Mouse (Mus musculus): Measurements from ENCODE around the gene Sh3bgrl. TPM values are rescaled to one million over a fixed set of nuclear protein-coding genes. Genes with fewer than 3 reads are reported as not detected.

The Sh3bgrl gene
- total RNA-seq, 2 experiments from 2014 or later = 52.2 to 56.9 TPM

GRCm38 (mm10) chrX:109136306-109136705, 41.1 kb downstream of the Sh3bgrl start:
- TF ChIP-seq CTCF (IDR thresholded peaks at IDR 0.05) = no peak
- intact Hi-C loops (cut with DNase I) = no loop called here
- Histone ChIP-seq H3K27ac (no peak overlapping the region), H3K4me3 (no peak overlapping the region)
- no peak for DNase-seq (ENCODE audit: extremely low spot score in 1 of 2, low spot score in 2 of 2)

GRCm38 (mm10) chrX:109136820-109137219, 41.7 kb downstream of the Sh3bgrl start:
- no peak overlapping the region for H3K27ac ChIP-seq
- intact Hi-C loops (cut with DNase I) = no loop called here
- no peak for DNase-seq (ENCODE audit: extremely low spot score in 1 of 2, low spot score in 2 of 2)
- TF ChIP-seq CTCF (IDR thresholded peaks at IDR 0.05) = no peak
- no peak overlapping the region for H3K4me3 ChIP-seq

- H3K27ac ChIP-seq = no peak overlapping the region
- DNase-seq (ENCODE audit: extremely low spot score in 1 of 2, low spot score in 2 of 2) = no peak
- intact Hi-C loops (cut with DNase I) = no loop called here
- no peak overlapping the region for H3K4me3 ChIP-seq
- TF ChIP-seq CTCF (IDR thresholded peaks at IDR 0.05) = no peak
These were observed 42.1 kb downstream of the Sh3bgrl start for GRCm38 (mm10) chrX:109137295-109137694.

DNA sequence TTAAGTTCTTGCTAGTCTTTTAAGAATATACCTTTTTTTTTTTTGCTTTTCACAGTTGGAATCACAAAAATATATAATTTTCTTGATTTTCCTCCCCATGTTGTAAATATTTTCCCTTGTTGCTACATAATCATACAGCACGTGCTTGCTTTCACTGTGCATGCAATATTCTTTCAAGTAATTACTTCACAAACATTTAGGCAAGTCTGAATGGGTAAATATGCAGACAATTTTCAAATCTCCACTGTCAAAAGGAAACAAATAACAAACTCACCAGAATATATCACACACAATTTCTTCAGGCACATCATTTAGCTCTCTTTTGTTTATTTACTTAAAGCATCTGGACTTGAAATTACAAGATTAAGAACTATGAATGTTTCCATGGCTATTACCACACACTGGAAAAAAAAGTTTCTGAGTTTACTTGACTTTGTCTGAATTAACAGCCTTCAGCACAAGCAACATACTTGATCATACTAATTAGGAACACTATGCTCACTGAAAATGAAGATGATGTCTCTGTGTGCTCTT, 46.2 kb downstream of the Sh3bgrl start:
- no peak for TF ChIP-seq CTCF (IDR thresholded peaks at IDR 0.05)
- intact Hi-C loops (cut with DNase I) = no loop called here
- Histone ChIP-seq H3K27ac (no peak overlapping the region), H3K4me3 (no peak overlapping the region)
- DNase-seq (ENCODE audit: extremely low spot score in 1 of 2, low spot score in 2 of 2) = no peak

DNA sequence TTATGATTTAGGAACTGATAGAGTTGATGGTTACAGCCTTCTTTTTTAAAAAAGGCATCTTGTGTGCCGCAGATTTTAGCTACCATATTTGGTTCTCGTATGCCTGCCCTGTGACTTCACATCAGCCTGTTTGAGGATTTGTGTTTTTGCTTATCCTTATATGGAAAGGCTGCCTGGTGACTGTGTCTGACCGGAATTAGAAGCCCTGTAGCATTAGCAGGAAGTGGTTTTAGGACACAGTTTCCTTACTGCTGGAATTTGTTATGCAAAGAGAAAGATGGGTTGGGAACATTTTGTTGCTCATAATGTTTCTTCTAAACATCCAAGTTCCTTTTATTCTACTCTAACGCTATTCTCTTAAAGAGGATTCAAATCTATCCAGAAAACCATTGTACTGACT, 47.1 kb downstream of the Sh3bgrl start:
- intact Hi-C loops (cut with DNase I) = no loop called here
- TF ChIP-seq CTCF (IDR thresholded peaks at IDR 0.05) = no peak
- no peak for DNase-seq (ENCODE audit: extremely low spot score in 1 of 2, low spot score in 2 of 2)
- Histone ChIP-seq H3K4me3 (no peak overlapping the region), H3K27ac (no peak overlapping the region; the same call in 1 of the 2 replicates)

- DNase-seq (ENCODE audit: extremely low spot score in 1 of 2, low spot score in 2 of 2) = no peak
- intact Hi-C loops (cut with DNase I) = no loop called here
- Histone ChIP-seq H3K27ac (no peak overlapping the region), H3K4me3 (no peak overlapping the region)
- no peak for TF ChIP-seq CTCF (IDR thresholded peaks at IDR 0.05)
These were observed 50.6 kb downstream of the Sh3bgrl start for GRCm38 (mm10) chrX:109145779-109146178.

DNA sequence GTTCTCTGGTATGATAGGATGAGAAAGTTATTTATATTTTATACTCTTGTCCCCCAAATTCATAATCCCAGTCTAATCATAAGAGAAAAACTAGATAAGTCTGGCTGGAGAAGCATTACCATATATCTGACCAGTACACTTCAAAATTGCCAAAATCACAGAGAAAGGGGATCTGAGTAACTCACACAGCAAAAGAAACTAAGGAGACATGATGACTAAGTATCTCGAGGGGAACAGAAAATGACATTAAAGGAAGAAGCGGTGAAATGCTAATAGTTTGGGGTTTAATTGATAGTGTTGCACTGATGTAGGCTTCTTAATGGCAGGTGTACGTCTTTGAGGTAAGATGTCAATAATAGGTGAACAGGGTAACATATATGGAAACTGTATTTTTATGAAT, 51.9 kb downstream of the Sh3bgrl start:
- H3K4me3 ChIP-seq = no peak overlapping the region
- no peak for DNase-seq (ENCODE audit: extremely low spot score in 1 of 2, low spot score in 2 of 2)
- H3K27ac ChIP-seq = no peak overlapping the region
- no peak for TF ChIP-seq CTCF (IDR thresholded peaks at IDR 0.05)
- intact Hi-C loops (cut with DNase I) = no loop called here

DNA sequence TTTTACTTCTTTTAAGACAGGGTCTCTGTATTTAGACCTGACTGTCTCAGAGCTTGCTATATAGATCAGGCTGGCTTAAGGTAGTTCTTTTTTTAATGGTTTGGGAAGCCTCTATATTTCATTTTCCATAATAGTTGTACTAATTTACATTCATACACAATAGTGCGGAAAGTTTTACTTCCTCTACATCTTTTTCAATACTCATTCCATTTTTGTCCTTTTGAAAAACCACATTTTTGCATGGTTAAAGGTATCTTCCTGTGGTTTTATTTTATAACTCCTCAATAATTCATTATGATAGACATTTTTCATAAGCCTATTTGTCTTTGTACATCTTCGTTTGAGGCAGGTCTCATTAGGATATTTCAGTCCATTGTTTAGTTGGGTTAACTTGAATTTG, 56.1 kb downstream of the Sh3bgrl start:
- TF ChIP-seq CTCF (IDR thresholded peaks at IDR 0.05) = no peak
- intact Hi-C loops (cut with DNase I) = no loop called here
- Histone ChIP-seq H3K4me3 (no peak overlapping the region), H3K27ac (no peak overlapping the region)
- no peak for DNase-seq (ENCODE audit: extremely low spot score in 1 of 2, low spot score in 2 of 2)

GRCm38 (mm10) chrX:109160326-109160725, 65.2 kb downstream of the Sh3bgrl start:
- no peak overlapping the region for H3K27ac ChIP-seq
- H3K4me3 ChIP-seq = no peak overlapping the region
- intact Hi-C loops (cut with DNase I) = no loop called here
- no peak for DNase-seq (ENCODE audit: extremely low spot score in 1 of 2, low spot score in 2 of 2)
- TF ChIP-seq CTCF (IDR thresholded peaks at IDR 0.05) = no peak

DNA sequence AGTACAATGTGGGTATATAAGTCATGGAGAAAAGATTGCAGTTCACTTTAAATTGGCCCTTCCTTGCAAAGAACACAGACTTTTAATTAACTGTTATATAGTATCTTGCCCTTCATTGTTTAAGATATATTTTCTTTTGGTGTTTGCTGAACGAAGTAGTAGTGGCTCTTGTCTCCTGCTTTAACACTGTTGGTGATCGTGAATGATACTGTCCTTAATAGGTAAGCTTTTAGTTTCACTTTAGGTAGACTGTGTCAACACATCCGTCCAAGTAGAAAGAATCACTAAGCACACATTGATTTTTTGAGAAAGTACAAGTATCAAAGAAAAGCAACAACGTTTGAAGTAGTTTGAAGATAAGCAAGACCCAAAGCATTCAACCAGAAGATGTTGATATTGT, 65.7 kb downstream of the Sh3bgrl start:
- intact Hi-C loops (cut with DNase I) = no loop called here
- DNase-seq (ENCODE audit: extremely low spot score in 1 of 2, low spot score in 2 of 2) = no peak
- no peak overlapping the region for H3K4me3 ChIP-seq
- H3K27ac ChIP-seq = no peak overlapping the region
- TF ChIP-seq CTCF (IDR thresholded peaks at IDR 0.05) = no peak

DNA sequence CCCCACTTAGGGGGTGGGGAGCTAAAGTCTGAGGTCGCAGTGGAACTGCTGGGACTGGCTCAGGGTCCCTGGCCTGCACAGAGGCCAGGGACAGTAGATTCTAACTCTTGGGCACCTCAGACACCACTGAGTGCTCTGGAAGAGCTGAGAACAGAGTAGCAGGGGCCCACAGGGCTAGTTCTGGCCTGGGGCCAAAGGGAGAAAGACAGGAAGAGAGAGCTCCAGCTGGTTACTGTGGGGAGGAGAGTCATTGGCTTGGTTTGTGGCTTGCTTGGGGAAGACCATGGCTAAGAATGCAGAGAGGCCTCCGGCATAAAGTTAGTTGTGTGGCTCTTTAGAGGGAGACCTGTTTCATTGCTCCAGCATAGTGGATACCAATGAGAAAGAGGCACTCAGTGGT, 79.9 kb downstream of the Sh3bgrl start:
- no peak for DNase-seq (ENCODE audit: extremely low spot score in 1 of 2, low spot score in 2 of 2)
- Histone ChIP-seq H3K27ac (no peak overlapping the region), H3K4me3 (no peak overlapping the region)
- intact Hi-C loops (cut with DNase I) = no loop called here
- TF ChIP-seq CTCF (IDR thresholded peaks at IDR 0.05) = no peak

GRCm38 (mm10) chrX:109175470-109175869, 80.3 kb downstream of the Sh3bgrl start:
- intact Hi-C loops (cut with DNase I) = no loop called here
- H3K27ac ChIP-seq = no peak overlapping the region
- no peak overlapping the region for H3K4me3 ChIP-seq
- no peak for DNase-seq (ENCODE audit: extremely low spot score in 1 of 2, low spot score in 2 of 2)
- TF ChIP-seq CTCF (IDR thresholded peaks at IDR 0.05) = no peak

- intact Hi-C loops (cut with DNase I) = no loop called here
- DNase-seq (ENCODE audit: extremely low spot score in 1 of 2, low spot score in 2 of 2) = no peak
- Histone ChIP-seq H3K4me3 (no peak overlapping the region), H3K27ac (no peak overlapping the region)
- TF ChIP-seq CTCF (IDR thresholded peaks at IDR 0.05) = no peak
These were observed 89.7 kb downstream of the Sh3bgrl start for GRCm38 (mm10) chrX:109184706-109185478.
